Mouse (Mus musculus): ENCODE results near the gene Ccdc88b. TPM values are rescaled to one million over a fixed set of nuclear protein-coding genes. Genes with fewer than 3 reads are reported as not detected.

The Ccdc88b gene
- not detected for polyA plus RNA-seq (2014; fragmentation: Illumina TruSeq; extraction: RNeasy Lipid Tissue Mini Kit (QIAGEN cat#74804); ENCODE audit: low read depth, low replicate concordance)

DNA sequence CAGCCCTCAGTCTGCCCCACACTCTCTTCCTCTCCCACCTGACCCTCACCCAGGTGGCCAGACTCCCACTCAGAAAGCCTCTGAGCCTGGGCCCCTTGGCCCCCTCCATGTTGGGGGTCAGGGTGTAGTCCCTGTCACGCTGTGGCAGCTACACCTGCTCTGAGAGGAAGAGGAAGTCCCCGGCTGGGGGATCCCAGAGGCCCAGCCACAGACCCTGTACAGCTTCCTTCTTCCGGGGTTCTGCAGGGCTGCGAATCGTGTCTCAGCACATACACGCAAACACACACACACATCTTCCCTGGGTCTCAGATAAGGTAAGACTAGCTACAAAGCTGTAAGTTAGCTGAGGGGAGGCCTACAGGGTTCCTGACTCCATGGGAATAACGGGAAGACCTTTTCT, at the start of gene Ccdc88b:
Ccdc88b (minus strand) TSS at position 181 of the 400 bp plus-strand sequence.

DNA sequence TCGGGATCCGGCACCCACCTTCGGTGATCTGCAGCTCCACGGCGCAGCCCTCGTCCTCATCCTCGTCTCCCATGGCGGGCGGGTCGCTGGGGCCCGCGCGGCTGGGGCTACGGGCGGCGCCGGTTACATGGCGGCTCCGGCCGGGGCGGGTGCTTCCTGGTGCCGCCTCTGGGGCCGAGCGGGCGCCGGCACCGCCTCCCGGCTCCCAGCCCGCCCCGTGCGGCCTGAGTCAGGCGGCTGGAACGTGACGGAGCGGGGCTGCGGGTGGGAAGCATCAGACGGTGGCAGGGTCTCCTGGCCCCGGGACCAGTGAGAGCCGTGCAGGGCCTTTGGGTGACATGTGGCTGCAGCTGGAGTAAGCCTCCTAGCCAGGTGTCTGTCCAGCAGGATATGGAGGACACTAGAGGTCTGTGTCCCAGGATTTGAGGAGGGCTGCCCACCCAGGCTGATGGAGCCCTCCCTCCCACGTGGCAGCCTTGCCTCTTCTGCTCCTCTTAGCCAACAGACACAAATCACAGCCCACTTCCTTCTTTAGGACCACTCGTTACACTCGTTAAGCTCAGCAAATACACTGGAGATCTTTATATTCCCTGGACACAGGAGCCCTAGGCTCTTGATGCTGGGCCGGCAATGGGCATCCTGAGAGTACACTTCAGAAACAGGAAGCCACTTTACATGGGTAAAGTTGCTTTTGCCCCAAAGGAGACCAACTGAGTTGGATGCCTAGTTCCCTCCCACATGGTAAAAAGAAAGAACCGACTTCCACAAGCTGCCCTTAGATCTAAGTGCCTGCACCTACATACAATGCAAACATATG, 17.3 kb downstream of the Ccdc88b start, which contains the start of gene Rps6ka4:
Rps6ka4 (minus strand) TSS at position 162 of the 817 bp plus-strand sequence.

Other genes starting within 250 kb of the Ccdc88b start
- not detected for gene Rps6ka4, start 17.6 kb downstream of the Ccdc88b start, polyA plus RNA-seq (2014; fragmentation: Illumina TruSeq; extraction: RNeasy Lipid Tissue Mini Kit (QIAGEN cat#74804); ENCODE audit: low read depth, low replicate concordance)
- gene Trmt112, start 51.5 kb upstream of the Ccdc88b start, polyA plus RNA-seq (2014; fragmentation: Illumina TruSeq; extraction: RNeasy Lipid Tissue Mini Kit (QIAGEN cat#74804); ENCODE audit: low read depth, low replicate concordance): 17.5 TPM
- gene Prdx5, start 51.9 kb upstream of the Ccdc88b start, polyA plus RNA-seq (2014; fragmentation: Illumina TruSeq; extraction: RNeasy Lipid Tissue Mini Kit (QIAGEN cat#74804); ENCODE audit: low read depth, low replicate concordance): 192 TPM
- 2.4 TPM for gene Esrra, start 63.6 kb upstream of the Ccdc88b start, polyA plus RNA-seq (2014; fragmentation: Illumina TruSeq; extraction: RNeasy Lipid Tissue Mini Kit (QIAGEN cat#74804); ENCODE audit: low read depth, low replicate concordance)
- gene Catsperz, start 67.2 kb upstream of the Ccdc88b start, polyA plus RNA-seq (2014; fragmentation: Illumina TruSeq; extraction: RNeasy Lipid Tissue Mini Kit (QIAGEN cat#74804); ENCODE audit: low read depth, low replicate concordance): not detected
- not detected for gene Kcnk4, start 76.3 kb upstream of the Ccdc88b start, polyA plus RNA-seq (2014; fragmentation: Illumina TruSeq; extraction: RNeasy Lipid Tissue Mini Kit (QIAGEN cat#74804); ENCODE audit: low read depth, low replicate concordance)
- 1.1 TPM for gene Bad, start 83.7 kb upstream of the Ccdc88b start, polyA plus RNA-seq (2014; fragmentation: Illumina TruSeq; extraction: RNeasy Lipid Tissue Mini Kit (QIAGEN cat#74804); ENCODE audit: low read depth, low replicate concordance)
- gene Gpr137, start 84.3 kb upstream of the Ccdc88b start, polyA plus RNA-seq (2014; fragmentation: Illumina TruSeq; extraction: RNeasy Lipid Tissue Mini Kit (QIAGEN cat#74804); ENCODE audit: low read depth, low replicate concordance): not detected
- gene Ppp1r14b, start 116.8 kb upstream of the Ccdc88b start, polyA plus RNA-seq (2014; fragmentation: Illumina TruSeq; extraction: RNeasy Lipid Tissue Mini Kit (QIAGEN cat#74804); ENCODE audit: low read depth, low replicate concordance): 4.0 TPM
- gene Plcb3, start 118.3 kb upstream of the Ccdc88b start, polyA plus RNA-seq (2014; fragmentation: Illumina TruSeq; extraction: RNeasy Lipid Tissue Mini Kit (QIAGEN cat#74804); ENCODE audit: low read depth, low replicate concordance): 1.8 TPM
- gene Fkbp2, start 122.3 kb upstream of the Ccdc88b start, polyA plus RNA-seq (2014; fragmentation: Illumina TruSeq; extraction: RNeasy Lipid Tissue Mini Kit (QIAGEN cat#74804); ENCODE audit: low read depth, low replicate concordance): 13.6 TPM
- gene Vegfb, start 129.4 kb upstream of the Ccdc88b start, polyA plus RNA-seq (2014; fragmentation: Illumina TruSeq; extraction: RNeasy Lipid Tissue Mini Kit (QIAGEN cat#74804); ENCODE audit: low read depth, low replicate concordance): 10.3 TPM
- gene Dnajc4, start 134.4 kb upstream of the Ccdc88b start, polyA plus RNA-seq (2014; fragmentation: Illumina TruSeq; extraction: RNeasy Lipid Tissue Mini Kit (QIAGEN cat#74804); ENCODE audit: low read depth, low replicate concordance): not detected
- gene Nudt22, start 137.9 kb upstream of the Ccdc88b start, polyA plus RNA-seq (2014; fragmentation: Illumina TruSeq; extraction: RNeasy Lipid Tissue Mini Kit (QIAGEN cat#74804); ENCODE audit: low read depth, low replicate concordance): not detected
- not detected for gene Trpt1, start 137.9 kb upstream of the Ccdc88b start, polyA plus RNA-seq (2014; fragmentation: Illumina TruSeq; extraction: RNeasy Lipid Tissue Mini Kit (QIAGEN cat#74804); ENCODE audit: low read depth, low replicate concordance)
- gene Fermt3, start 161.3 kb upstream of the Ccdc88b start, polyA plus RNA-seq (2014; fragmentation: Illumina TruSeq; extraction: RNeasy Lipid Tissue Mini Kit (QIAGEN cat#74804); ENCODE audit: low read depth, low replicate concordance): not detected
- 47.9 TPM for gene Stip1, start 181.8 kb upstream of the Ccdc88b start, polyA plus RNA-seq (2014; fragmentation: Illumina TruSeq; extraction: RNeasy Lipid Tissue Mini Kit (QIAGEN cat#74804); ENCODE audit: low read depth, low replicate concordance)
- gene Macrod1, start 198.6 kb upstream of the Ccdc88b start, polyA plus RNA-seq (2014; fragmentation: Illumina TruSeq; extraction: RNeasy Lipid Tissue Mini Kit (QIAGEN cat#74804); ENCODE audit: low read depth, low replicate concordance): 3.9 TPM
- 5.8 TPM for gene Flrt1, start 247.5 kb upstream of the Ccdc88b start, polyA plus RNA-seq (2014; fragmentation: Illumina TruSeq; extraction: RNeasy Lipid Tissue Mini Kit (QIAGEN cat#74804); ENCODE audit: low read depth, low replicate concordance)

Measured in kidney, adult 10 weeks (tissue).